Mouse (Mus musculus) thymus, adult 18-20 months (tissue): Measurements from ENCODE around the gene Nt5dc3.

Experiments used
- DNase-seq, 2 experiments: peaks; one replicate each; pipeline ENCODE4 v3.0.0; 2022; ENCODE audit warnings: mixed read lengths in 2 of 2

The Nt5dc3 gene

GRCm38 (mm10) chr10:86886434-86886833 lies 107.6 kb downstream of the Nt5dc3 start:
- no peak for DNase-seq
